Mouse (Mus musculus): ENCODE data around the gene Arl5a.

Arl5a gene

DNA sequence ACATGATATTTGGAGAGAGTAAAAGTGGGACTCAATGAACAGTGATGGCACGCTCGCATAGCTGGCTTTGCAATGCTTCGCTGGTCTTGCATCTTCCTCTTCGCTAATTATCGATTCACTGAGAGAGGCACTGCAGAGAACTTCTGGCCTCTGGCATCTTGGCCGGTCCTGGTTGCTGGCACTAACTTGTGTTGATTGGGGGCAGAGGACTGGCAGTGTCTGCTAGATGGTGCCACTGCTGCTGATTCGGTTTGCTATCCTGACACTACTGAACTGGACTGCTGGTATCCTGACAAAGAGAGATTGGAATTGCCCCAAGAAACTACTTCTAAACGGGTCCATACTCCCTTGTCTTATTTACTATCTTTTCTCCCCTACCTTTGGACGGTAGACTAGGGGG is 63.6 kb downstream of the Arl5a start:
- no peak for DNase-seq (ENCODE audit: low spot score in 2 of 2)

DNA sequence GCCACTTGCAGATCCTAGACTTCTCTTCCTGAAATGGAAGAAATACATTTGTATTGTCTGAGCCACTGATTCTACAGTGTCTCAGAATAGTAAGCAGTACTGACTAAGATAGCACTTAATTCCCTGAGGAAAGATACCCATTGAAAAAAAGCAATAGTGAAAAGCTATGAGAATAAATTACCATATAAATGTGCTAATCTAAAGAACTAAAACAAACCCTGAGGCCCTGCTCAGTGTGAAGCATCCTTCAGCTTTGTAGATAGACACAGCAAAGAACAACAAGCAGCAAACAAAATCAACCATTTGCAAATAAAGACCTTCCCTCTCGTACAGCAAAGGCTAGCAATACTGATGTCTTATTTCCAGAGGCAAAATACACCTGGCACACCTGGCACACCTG is 65.0 kb downstream of the Arl5a start:
- DNase-seq (ENCODE audit: low spot score in 2 of 2) = no peak

DNA sequence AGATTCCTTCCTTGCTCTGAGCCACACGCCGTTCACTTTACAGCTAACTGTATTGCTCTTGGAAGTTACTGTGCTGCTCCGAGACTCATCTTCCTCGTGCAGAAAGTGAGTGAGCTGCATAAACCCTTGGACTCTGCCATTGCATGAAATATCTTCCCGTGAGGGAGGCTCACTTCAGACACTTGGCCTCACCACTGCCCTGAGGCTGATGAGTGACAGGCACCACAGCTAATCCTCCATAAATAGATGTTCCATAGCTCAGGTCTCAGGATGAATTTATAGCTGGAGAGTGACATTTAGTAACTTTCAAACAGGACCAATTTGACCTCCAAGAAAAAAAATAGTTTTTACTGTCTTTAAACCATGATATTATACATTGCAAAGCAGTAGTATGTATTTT is 66.5 kb downstream of the Arl5a start:
- no peak for DNase-seq (ENCODE audit: low spot score in 2 of 2)

DNA sequence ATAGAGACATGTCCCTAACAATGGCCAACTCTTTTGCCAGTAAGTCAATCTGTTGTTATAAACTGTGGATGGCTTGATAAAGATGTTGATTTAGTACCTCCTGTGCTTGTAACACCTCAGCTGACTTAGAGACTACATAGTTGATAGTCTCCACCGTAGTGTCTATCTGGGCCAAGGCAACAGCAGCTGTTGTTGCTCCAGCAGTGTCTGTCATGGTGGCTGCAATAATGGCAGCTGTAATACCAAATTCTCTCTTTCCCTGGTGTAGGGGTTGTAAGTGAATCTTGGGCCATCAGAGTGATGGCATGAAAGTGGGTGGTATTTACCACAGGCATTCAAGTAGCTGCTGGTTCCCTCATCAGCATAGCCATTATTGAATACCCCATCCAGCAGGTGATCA is 73.7 kb downstream of the Arl5a start:
- no peak for DNase-seq (ENCODE audit: low spot score in 2 of 2)

All from spleen, postnatal 14 days (tissue).